Mouse (Mus musculus) 3T3-L1 (cell line): ENCODE measurements around the gene Piezo1.
A peak's percentile ranks its signal among the peaks of the same experiment; 100 is the strongest.

ENCODE experiments used
- DNase-seq: peaks from one replicate; pipeline ENCODE4 v3.0.0-alpha.2; 2015; ENCODE audit warnings: low read depth, low spot score

Gene Piezo1

DNA sequence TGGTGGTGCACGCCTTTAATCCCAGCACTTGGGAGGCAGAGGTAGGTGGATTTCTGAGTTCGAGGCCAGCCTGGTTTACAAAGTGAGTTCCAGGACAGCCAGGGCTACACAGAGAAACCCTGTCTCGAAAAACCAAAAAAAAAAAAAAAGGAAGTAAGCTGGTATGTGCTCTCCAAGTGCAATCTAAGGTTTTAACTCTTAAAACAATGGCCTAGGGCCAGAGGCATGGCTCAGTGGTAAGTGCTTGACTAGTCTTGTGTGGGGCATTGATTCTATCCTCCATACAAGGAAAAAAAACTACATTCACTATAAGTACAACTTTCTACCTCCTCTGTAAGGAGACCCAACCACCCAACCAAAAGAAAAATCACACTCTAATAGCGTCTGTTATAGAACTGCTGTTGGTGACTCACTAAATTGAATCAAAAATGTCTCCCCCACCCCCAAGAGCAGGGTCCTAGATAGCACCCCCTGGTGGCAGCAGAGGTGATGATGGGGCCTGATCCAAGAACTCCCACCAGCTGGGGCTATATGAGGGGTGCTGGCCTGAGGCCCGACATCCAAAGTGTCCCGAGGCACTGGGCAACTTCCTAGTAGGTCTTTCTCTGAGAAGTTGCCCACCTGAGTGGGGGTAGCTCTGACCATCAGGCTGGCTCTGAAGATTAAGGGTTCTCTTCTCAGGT is 91.8 kb downstream of the Piezo1 start:
- DNase-seq: no peak

- no peak for DNase-seq
These were observed 94.0 kb downstream of the Piezo1 start for GRCm38 (mm10) chr8:122457171-122457570.

DNA sequence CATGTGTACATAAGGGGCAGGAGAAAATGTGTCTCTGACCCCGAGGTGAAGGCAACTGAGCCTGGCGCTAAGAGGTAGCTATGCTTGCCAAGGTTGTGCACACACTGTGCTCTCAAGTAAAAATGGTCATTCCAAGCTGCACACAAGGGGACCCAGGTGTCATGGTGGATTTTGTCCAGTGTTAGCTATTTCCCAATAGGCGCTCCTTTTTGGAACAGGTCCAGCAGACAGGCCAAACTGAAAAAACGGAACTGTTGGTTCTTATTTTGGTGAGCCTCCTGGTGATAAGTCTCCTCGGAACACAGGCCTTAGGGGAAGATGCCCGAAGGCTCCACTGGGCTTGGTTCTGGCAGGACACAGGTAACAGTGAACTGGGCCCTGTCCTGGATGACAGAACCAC is 96.7 kb downstream of the Piezo1 start:
- DNase-seq: no peak

- no peak for DNase-seq
These were observed 99.0 kb downstream of the Piezo1 start for GRCm38 (mm10) chr8:122452154-122452553.

GRCm38 (mm10) chr8:122451161-122451703 is 99.9 kb downstream of the Piezo1 start:
- DNase-seq: no peak

GRCm38 (mm10) chr8:122445203-122445602 is 105.9 kb downstream of the Piezo1 start:
- DNase-seq: peak; percentile 69

GRCm38 (mm10) chr8:122444058-122444748 is 106.9 kb downstream of the Piezo1 start:
- peak; percentile 96 for DNase-seq

GRCm38 (mm10) chr8:122443262-122444006 is 107.7 kb downstream of the Piezo1 start, which contains the start of gene Mvd:
Mvd (minus strand) TSS chr8:122443422.
- DNase-seq: peak; percentile 99

DNA sequence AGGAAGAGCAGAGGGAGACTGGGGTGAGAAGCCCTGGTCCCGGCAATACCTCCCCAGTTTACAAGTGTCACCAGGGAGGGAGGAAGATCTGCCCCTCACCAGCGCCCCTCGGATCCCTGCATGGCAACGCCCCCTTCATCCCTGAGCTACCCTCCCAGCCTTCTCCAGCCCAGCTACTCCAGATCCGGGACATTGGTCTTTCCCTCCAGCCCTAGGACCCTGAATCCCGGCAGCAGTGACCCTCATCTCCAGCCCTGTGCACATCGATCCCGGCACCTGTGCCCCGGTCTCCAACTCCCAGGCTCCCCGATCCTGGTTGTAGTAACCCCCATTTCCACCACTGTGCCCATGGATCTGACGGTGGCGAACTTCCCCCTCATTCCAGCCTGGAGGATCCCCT is 108.3 kb downstream of the Piezo1 start:
- DNase-seq: no peak

GRCm38 (mm10) chr8:122442356-122442755 is 108.8 kb downstream of the Piezo1 start:
- DNase-seq: no peak

- DNase-seq: no peak
These were observed 109.8 kb downstream of the Piezo1 start for GRCm38 (mm10) chr8:122441326-122441725.

GRCm38 (mm10) chr8:122439336-122439735 is 111.8 kb downstream of the Piezo1 start:
- DNase-seq: no peak

DNA sequence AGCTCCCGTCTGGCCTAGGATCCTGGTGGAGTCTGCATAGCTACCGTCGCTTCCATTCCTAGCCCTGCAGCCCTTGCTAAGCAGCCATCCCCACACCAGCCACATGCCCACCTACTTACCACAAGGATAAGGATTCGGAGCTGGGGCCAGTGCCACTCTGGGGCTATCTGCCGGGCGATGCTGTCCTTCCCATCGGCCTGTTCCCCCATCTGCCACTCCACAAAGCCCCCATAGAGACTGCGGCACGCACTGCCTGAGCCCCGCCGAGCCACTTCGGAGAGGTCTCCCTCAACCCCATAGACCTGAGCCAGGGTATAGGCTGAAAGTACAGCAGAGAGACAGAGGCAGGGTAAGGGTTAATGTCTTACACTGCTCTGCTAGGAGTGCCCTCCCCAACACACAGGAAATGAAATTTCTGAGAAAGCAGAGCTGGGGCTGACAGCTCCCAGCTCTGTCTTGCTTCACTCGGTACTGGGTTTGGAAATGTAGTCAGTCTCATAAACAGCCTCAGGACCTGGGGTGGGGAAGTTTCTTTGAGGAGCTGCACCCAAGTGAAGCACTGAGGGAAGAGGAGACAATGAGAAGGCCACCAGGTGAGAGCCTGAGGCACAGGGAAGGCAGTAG is 113.3 kb downstream of the Piezo1 start:
- DNase-seq: no peak

- no peak for DNase-seq
These were observed 114.5 kb downstream of the Piezo1 start for GRCm38 (mm10) chr8:122436586-122437125.

- DNase-seq: no peak
These were observed 115.0 kb downstream of the Piezo1 start for GRCm38 (mm10) chr8:122436146-122436545.

DNA sequence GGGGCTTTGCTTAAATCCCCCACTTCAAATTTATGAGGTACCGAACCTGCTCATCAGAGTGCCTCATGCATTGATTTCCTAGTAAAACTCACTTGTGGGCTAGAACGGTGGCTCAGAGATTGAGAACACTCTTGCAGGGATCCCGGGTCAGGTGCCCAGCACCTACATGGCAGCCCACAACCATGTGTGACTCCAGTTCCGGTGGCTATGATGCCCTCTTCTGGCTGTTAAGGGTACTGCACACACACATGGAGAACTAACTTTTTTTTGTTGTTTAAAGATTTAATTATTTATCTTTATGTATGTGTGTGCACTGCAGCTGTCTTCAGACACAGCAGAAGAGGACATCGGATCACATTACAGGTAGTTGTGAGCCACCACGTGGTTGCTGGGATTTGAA is 115.8 kb downstream of the Piezo1 start:
- peak; percentile 20 for DNase-seq

DNA sequence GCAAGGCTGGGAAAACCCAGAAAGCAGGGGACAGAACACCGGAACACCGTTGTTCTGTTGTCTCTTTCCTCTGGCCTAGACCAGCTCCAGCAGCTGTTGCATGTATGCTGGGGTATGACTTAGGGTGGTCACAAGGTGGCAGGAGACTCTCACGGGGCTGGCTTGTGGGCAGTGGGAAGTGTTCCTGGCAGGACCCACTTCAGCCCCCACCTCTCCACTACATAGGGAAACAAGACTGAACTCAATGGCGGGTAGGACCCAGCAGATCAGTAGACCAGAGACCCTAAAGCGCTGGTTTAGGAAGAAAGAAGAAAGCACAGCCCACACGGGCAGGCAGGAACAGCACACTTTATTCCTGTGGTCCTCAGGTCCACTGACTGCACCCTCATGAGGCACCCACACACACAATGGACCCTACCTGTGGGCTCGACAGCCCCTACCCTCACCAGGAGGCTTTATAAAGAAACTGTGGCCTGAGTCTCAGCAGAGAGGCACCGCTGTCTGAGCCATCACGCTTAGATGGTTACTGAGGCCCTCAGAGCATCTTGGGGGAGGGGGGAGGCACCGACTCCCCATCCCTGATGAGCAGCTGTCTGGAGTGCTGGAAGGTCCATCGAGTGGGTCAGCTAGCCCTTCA is 117.7 kb downstream of the Piezo1 start:
- DNase-seq: no peak

GRCm38 (mm10) chr8:122432443-122433268 is 118.5 kb downstream of the Piezo1 start, which contains the start of gene Cyba:
Cyba (minus strand) TSS chr8:122432930.
- DNase-seq: no peak
